Mouse (Mus musculus) thymus, adult 2 months (tissue): ENCODE measurements at regions not wholly inside any gene's neighbourhood (a gene's known extent, or its start where the extent isn't known, plus 50 kb on each side); places are given as distances from the start of the nearest gene placed in this dataset.

Experiments
- DNase-seq: peaks from one replicate; pipeline ENCODE4 v3.0.0; 2021
- H3K27ac ChIP-seq: fragments of 200-500 bp; 2 replicates; pipeline ENCODE4 v1.5.1; 2012; ENCODE audit warnings: low read length, control low read depth; ENCODE audit not compliant: control insufficient read depth, insufficient read depth
- H3K27me3 ChIP-seq: fragments of 200-500 bp; 2 replicates; pipeline ENCODE4 v1.6.1; 2012; ENCODE audit warnings: mild to moderate bottlenecking, low read length, moderate library complexity, mixed read lengths; ENCODE audit not compliant: control insufficient read depth, insufficient read depth
- H3K36me3 ChIP-seq: fragments of 200-500 bp; 2 replicates; pipeline ENCODE4 v1.6.1; 2012; ENCODE audit warnings: mild to moderate bottlenecking, low read length, moderate library complexity; ENCODE audit not compliant: control insufficient read depth, insufficient read depth
- H3K4me1 ChIP-seq: fragments of 200-500 bp; replicated peaks from 2 replicates; pipeline ENCODE4 v1.6.1; 2012; ENCODE audit warnings: low read length; ENCODE audit not compliant: control insufficient read depth, insufficient read depth
- H3K4me3 ChIP-seq: fragments of 200-500 bp; 2 replicates; pipeline ENCODE4 v1.5.1; 2012; ENCODE audit warnings: mild to moderate bottlenecking, low read length, control low read depth, moderate library complexity; ENCODE audit not compliant: control insufficient read depth, insufficient read depth
- CTCF ChIP-seq: fragments of 200-500 bp; IDR thresholded peaks from 2 replicates; pipeline ENCODE4 v1.5.1; 2012; ENCODE audit warnings: mild to moderate bottlenecking, control low read depth, low read length, moderate library complexity, borderline replicate concordance; ENCODE audit not compliant: control insufficient read depth, poor library complexity, insufficient read depth; ENCODE audit errors: extremely low read depth
- POLR2A ChIP-seq: fragments of 200-500 bp; IDR thresholded peaks from 2 replicates; pipeline ENCODE4 v1.6.1; 2012; ENCODE audit warnings: mild to moderate bottlenecking, low read length, control low read depth, moderate library complexity; ENCODE audit not compliant: control insufficient read depth, poor library complexity, insufficient read depth; ENCODE audit errors: extremely low read depth
- WGBS: fragments of 180-500 bp; shearing (Covaris S2); methylation state at CpG from one replicate; pipeline ENCODE4 v1.1.7; 2018; 5-methylcytosine and 5-hydroxymethylcytosine counted together

- no peaks in the 10 kb centered on the region for H3K36me3 ChIP-seq
- no peaks in the 10 kb centered on the region for H3K27me3 ChIP-seq
- 92% methylated on average over 8 of the region's 8 CpGs for WGBS
- no peaks in the 10 kb centered on the region for H3K4me1 ChIP-seq
- TF ChIP-seq POLR2A (no peak), CTCF (no peak)
- no peak overlapping the region for H3K4me3 ChIP-seq
- no peak overlapping the region for H3K27ac ChIP-seq
- DNase-seq = no peak
Measured at GRCm38 (mm10) chr6:91573487-91573886, 57.8 kb downstream of the Lsm3 start.

- Histone ChIP-seq H3K4me1 (no peaks in the 10 kb centered on the region), H3K36me3 (no peaks in the 10 kb centered on the region), H3K27ac (no peak overlapping the region), H3K4me3 (no peak overlapping the region), H3K27me3 (no peaks in the 10 kb centered on the region)
- DNase-seq = no peak
- WGBS = 94% methylated on average over 10 of the region's 10 CpGs
- TF ChIP-seq CTCF = no peak
Measured at GRCm38 (mm10) chr6:91574414-91574813, 58.7 kb downstream of the Lsm3 start.

GRCm38 (mm10) chr6:91575662-91576364 is 60.1 kb downstream of the Lsm3 start:
- Histone ChIP-seq H3K36me3 (no peaks in the 10 kb centered on the region), H3K27ac (no peak overlapping the region; the same call in 1 of the 2 replicates), H3K4me3 (no peak overlapping the region), H3K4me1 (no peaks in the 10 kb centered on the region), H3K27me3 (no peaks in the 10 kb centered on the region)
- WGBS = 73% methylated on average over 4 of the region's 4 CpGs
- peak; percentile 71 for DNase-seq
- TF ChIP-seq CTCF = peak; percentile 56; the same call in 1 of the 2 replicates
- TF ChIP-seq POLR2A = no peak

- no peaks in the 10 kb centered on the region for H3K27me3 ChIP-seq
Measured at GRCm38 (mm10) chr6:91576906-91577305, 61.2 kb downstream of the Lsm3 start.

DNA sequence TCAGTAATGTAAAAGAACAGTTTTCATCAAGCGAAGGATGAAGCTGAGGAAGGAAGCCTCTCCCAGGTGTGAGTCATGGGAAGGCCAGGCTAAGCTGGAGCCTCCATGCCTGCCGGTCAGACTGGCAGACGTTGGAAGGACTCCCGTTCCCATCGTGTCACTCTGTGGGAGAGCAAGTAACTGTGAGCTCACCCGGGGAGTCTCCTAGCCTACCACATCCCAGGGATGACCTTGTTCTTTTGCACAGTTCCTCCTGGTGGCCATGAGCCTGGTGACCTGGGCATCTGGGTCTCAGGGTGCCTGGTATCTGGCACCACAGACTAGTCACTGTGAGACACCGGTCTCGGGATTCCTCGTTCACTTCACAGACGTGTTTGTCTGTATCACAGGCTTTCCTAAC is 63.9 kb downstream of the Lsm3 start:
- no peak for DNase-seq
- 96% methylated on average over 10 of the region's 10 CpGs for WGBS
- TF ChIP-seq CTCF = no peak
- no peak for TF ChIP-seq POLR2A
- Histone ChIP-seq H3K27me3 (no peaks in the 10 kb centered on the region), H3K4me1 (no peaks in the 10 kb centered on the region), H3K4me3 (no peak overlapping the region), H3K36me3 (no peaks in the 10 kb centered on the region), H3K27ac (no peak overlapping the region)

More at GRCm38 (mm10) chr6:91576906-91577305, 61.2 kb downstream of the Lsm3 start:
- no peak for DNase-seq
- no peaks in the 10 kb centered on the region for H3K36me3 ChIP-seq
- H3K4me3 ChIP-seq = no peak overlapping the region
- no peaks in the 10 kb centered on the region for H3K4me1 ChIP-seq
- no peak for TF ChIP-seq POLR2A
- no peak for TF ChIP-seq CTCF
- WGBS = 91% methylated on average over 15 of the region's 15 CpGs
- no peak overlapping the region for H3K27ac ChIP-seq

DNA sequence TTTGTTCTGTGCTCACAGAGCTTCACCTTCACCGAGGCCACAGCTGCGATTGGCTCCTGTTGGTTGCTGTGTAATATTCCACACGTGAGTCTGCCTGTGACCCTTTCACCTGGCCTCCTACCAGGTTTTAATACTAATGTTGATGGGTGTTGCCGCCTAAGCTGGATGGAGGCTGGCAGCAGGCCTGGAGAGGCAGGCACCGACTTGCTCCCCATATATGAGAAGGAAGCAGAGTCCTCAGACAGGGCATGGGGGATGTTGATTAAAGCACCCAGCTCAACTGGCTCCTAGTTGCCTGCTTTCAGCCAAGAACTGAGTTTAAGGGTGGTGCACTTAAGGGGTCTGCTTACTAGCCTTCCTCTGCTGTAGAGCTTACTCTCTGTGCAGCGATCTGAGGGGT is 64.9 kb downstream of the Lsm3 start:
- Histone ChIP-seq H3K27ac (no peak overlapping the region), H3K36me3 (no peaks in the 10 kb centered on the region), H3K4me1 (peaks cover 3% of the 10 kb centered on the region), H3K4me3 (no peak overlapping the region), H3K27me3 (no peaks in the 10 kb centered on the region)
- no peak for DNase-seq
- TF ChIP-seq POLR2A (no peak), CTCF (no peak)
- WGBS = 93% methylated on average over 6 of the region's 6 CpGs

DNA sequence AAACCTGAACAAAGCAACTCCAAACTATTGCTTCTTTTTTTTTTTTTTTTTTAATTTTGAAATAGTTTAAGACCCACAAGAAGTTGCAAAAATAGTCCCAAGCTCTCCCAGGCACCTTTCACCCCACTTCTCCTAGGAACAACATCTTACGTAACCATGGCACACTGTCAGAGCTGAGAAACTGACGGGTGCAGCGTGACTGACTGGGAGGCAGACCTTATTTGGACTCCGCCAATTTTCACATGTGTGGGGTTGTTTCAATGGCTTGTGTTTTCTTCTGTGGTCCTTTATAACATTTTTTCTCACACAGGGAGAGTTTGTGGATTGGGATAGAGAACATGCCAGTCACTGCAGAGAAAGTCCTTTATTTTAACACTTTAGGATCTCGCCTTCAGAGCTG is 66.6 kb downstream of the Lsm3 start:
- Histone ChIP-seq H3K27me3 (no peaks in the 10 kb centered on the region), H3K36me3 (no peaks in the 10 kb centered on the region), H3K4me3 (no peak overlapping the region), H3K27ac (no peak overlapping the region), H3K4me1 (peaks cover 5% of the 10 kb centered on the region)
- no peak for TF ChIP-seq POLR2A
- TF ChIP-seq CTCF = no peak
- WGBS = 95% methylated on average over 5 of the region's 5 CpGs
- DNase-seq = no peak
